Mouse (Mus musculus): ENCODE results near the gene Ergic1. TPM values are rescaled to one million over a fixed set of nuclear protein-coding genes. Genes with fewer than 3 reads are reported as not detected.

Gene Ergic1
- polyA plus RNA-seq, 1 experiment from 2014 or later = 130 TPM

GRCm38 (mm10) chr17:26544319-26544963 is 16.8 kb upstream of the Ergic1 start:
- no peak overlapping the region for H3K9ac ChIP-seq
- no peak overlapping the region for H3K27ac ChIP-seq
- no peak overlapping the region for H3K4me3 ChIP-seq
- peaks cover 15% of the 10 kb centered on the region for H3K4me1 ChIP-seq
- H3K4me2 ChIP-seq = no peak overlapping the region
- ATAC-seq (ENCODE audit: insufficient number of reproducible peaks, low FRiP score, low TSS enrichment, low read depth) = no peak
- H3K27me3 ChIP-seq = no peaks in the 10 kb centered on the region
- H3K36me3 ChIP-seq = no peaks in the 10 kb centered on the region
- H3K9me3 ChIP-seq = no peaks in the 10 kb centered on the region
- 71% methylated on average over 8 of the region's 8 CpGs for WGBS

GRCm38 (mm10) chr17:26547771-26548170 is 13.5 kb upstream of the Ergic1 start:
- Histone ChIP-seq H3K27ac (peak overlapping the region; percentile 67), H3K9me3 (no peaks in the 10 kb centered on the region), H3K4me2 (no peak overlapping the region), H3K27me3 (no peaks in the 10 kb centered on the region), H3K36me3 (no peaks in the 10 kb centered on the region), H3K4me3 (no peak overlapping the region), H3K4me1 (peaks cover 17% of the 10 kb centered on the region), H3K9ac (no peak overlapping the region)
- ATAC-seq (ENCODE audit: insufficient number of reproducible peaks, low FRiP score, low TSS enrichment, low read depth) = no peak
- WGBS = 28% methylated on average over 7 of the region's 7 CpGs

GRCm38 (mm10) chr17:26548566-26548965 is 12.7 kb upstream of the Ergic1 start:
- no peak for ATAC-seq (ENCODE audit: insufficient number of reproducible peaks, low FRiP score, low TSS enrichment, low read depth)
- Histone ChIP-seq H3K27me3 (no peaks in the 10 kb centered on the region), H3K9ac (no peak overlapping the region), H3K36me3 (no peaks in the 10 kb centered on the region), H3K9me3 (no peaks in the 10 kb centered on the region), H3K4me3 (no peak overlapping the region), H3K4me2 (no peak overlapping the region), H3K27ac (no peak overlapping the region), H3K4me1 (peaks cover 17% of the 10 kb centered on the region)
- 13% methylated on average over 4 of the region's 5 CpGs for whole genome bisulfite sequencing

- Histone ChIP-seq H3K27ac (peak overlapping the region; percentile 5; the same call in 1 of the 2 replicates), H3K9ac (no peak overlapping the region), H3K36me3 (no peaks in the 10 kb centered on the region), H3K4me1 (peaks cover 17% of the 10 kb centered on the region), H3K4me2 (no peak overlapping the region), H3K4me3 (no peak overlapping the region), H3K9me3 (no peaks in the 10 kb centered on the region), H3K27me3 (no peaks in the 10 kb centered on the region)
- no peak for ATAC-seq (ENCODE audit: insufficient number of reproducible peaks, low FRiP score, low TSS enrichment, low read depth)
- WGBS = 10% methylated on average over 12 of the region's 12 CpGs
Observed at GRCm38 (mm10) chr17:26549148-26549809, 12.0 kb upstream of the Ergic1 start.

- H3K4me3 ChIP-seq = no peak overlapping the region
- H3K4me1 ChIP-seq = peaks cover 17% of the 10 kb centered on the region
- H3K36me3 ChIP-seq = no peaks in the 10 kb centered on the region
- no peak overlapping the region for H3K4me2 ChIP-seq
- ATAC-seq (ENCODE audit: insufficient number of reproducible peaks, low FRiP score, low TSS enrichment, low read depth) = no peak
- 78% methylated on average over 6 of the region's 6 CpGs for WGBS
- no peak overlapping the region for H3K9ac ChIP-seq
- H3K27ac ChIP-seq = no peak overlapping the region
- no peaks in the 10 kb centered on the region for H3K27me3 ChIP-seq
- H3K9me3 ChIP-seq = no peaks in the 10 kb centered on the region
Observed at GRCm38 (mm10) chr17:26551104-26551503, 10.2 kb upstream of the Ergic1 start.

GRCm38 (mm10) chr17:26553033-26553432 is 8.3 kb upstream of the Ergic1 start:
- Histone ChIP-seq H3K4me2 (no peak overlapping the region), H3K9me3 (no peaks in the 10 kb centered on the region), H3K36me3 (no peaks in the 10 kb centered on the region), H3K9ac (no peak overlapping the region), H3K27me3 (no peaks in the 10 kb centered on the region), H3K4me3 (no peak overlapping the region), H3K27ac (no peak overlapping the region), H3K4me1 (peaks cover 12% of the 10 kb centered on the region)
- ATAC-seq (ENCODE audit: insufficient number of reproducible peaks, low FRiP score, low TSS enrichment, low read depth) = no peak
- 65% methylated on average over 3 of the region's 3 CpGs for WGBS

- H3K27ac ChIP-seq = peak overlapping the region; percentile 87
- ATAC-seq (ENCODE audit: insufficient number of reproducible peaks, low FRiP score, low TSS enrichment, low read depth) = no peak
- WGBS = 27% methylated on average over 9 of the region's 9 CpGs
- no peaks in the 10 kb centered on the region for H3K27me3 ChIP-seq
- peak overlapping the region; percentile 76 for H3K4me3 ChIP-seq
- H3K36me3 ChIP-seq = peaks cover 23% of the 10 kb centered on the region
- H3K4me1 ChIP-seq = peaks cover 28% of the 10 kb centered on the region
- H3K9ac ChIP-seq = peak overlapping the region; percentile 85
- peak overlapping the region; percentile 87 for H3K4me2 ChIP-seq
- H3K9me3 ChIP-seq = no peaks in the 10 kb centered on the region
Observed at GRCm38 (mm10) chr17:26560526-26561289, 581 bp upstream of the Ergic1 start.

GRCm38 (mm10) chr17:26561651-26562181 is 427 bp downstream of the Ergic1 start, which contains the start of gene Dusp1:
Gene Dusp1 (minus strand): TSS chr17:26562128.
- WGBS = 1% methylated on average over 25 of the region's 25 CpGs
- peak; percentile 40; the same call in 1 of the 2 replicates for ATAC-seq (ENCODE audit: insufficient number of reproducible peaks, low FRiP score, low TSS enrichment, low read depth)
- peaks cover 28% of the 10 kb centered on the region for H3K4me1 ChIP-seq
- H3K4me2 ChIP-seq = peak within 1 kb of the TSS; percentile 87
- peak within 1 kb of the TSS; percentile 85 for H3K9ac ChIP-seq
- H3K27ac ChIP-seq = peak within 1 kb of the TSS; percentile 87
- no peaks in the 10 kb centered on the region for H3K27me3 ChIP-seq
- H3K9me3 ChIP-seq = no peaks in the 10 kb centered on the region
- peak within 1 kb of the TSS; percentile 76 for H3K4me3 ChIP-seq
- H3K36me3 ChIP-seq = peaks cover 32% of the 10 kb centered on the region

GRCm38 (mm10) chr17:26562292-26562691 is 1.0 kb downstream of the Ergic1 start:
- H3K4me2 ChIP-seq = peak overlapping the region; percentile 87
- H3K9me3 ChIP-seq = no peaks in the 10 kb centered on the region
- no peak for ATAC-seq (ENCODE audit: insufficient number of reproducible peaks, low FRiP score, low TSS enrichment, low read depth)
- peak overlapping the region; percentile 87; the same call in 1 of the 2 replicates for H3K27ac ChIP-seq
- peak overlapping the region; percentile 76 for H3K4me3 ChIP-seq
- peak overlapping the region; percentile 85 for H3K9ac ChIP-seq
- WGBS = 70% methylated on average over 4 of the region's 4 CpGs
- H3K4me1 ChIP-seq = peaks cover 28% of the 10 kb centered on the region
- peaks cover 32% of the 10 kb centered on the region for H3K36me3 ChIP-seq
- no peaks in the 10 kb centered on the region for H3K27me3 ChIP-seq

- H3K9ac ChIP-seq = peak overlapping the region; percentile 17; the same call in 1 of the 2 replicates
- WGBS = 92% methylated on average over 6 of the region's 6 CpGs
Observed at GRCm38 (mm10) chr17:26563476-26563875, 2.2 kb downstream of the Ergic1 start.

GRCm38 (mm10) chr17:26564439-26564838 is 3.1 kb downstream of the Ergic1 start:
- H3K4me1 ChIP-seq = peaks cover 30% of the 10 kb centered on the region
- no peak overlapping the region for H3K4me3 ChIP-seq
- ATAC-seq (ENCODE audit: insufficient number of reproducible peaks, low FRiP score, low TSS enrichment, low read depth) = no peak
- H3K9me3 ChIP-seq = no peaks in the 10 kb centered on the region
- no peak overlapping the region for H3K4me2 ChIP-seq
- H3K27me3 ChIP-seq = no peaks in the 10 kb centered on the region
- no peak overlapping the region for H3K9ac ChIP-seq
- WGBS = 80% methylated on average over 9 of the region's 9 CpGs
- H3K27ac ChIP-seq = no peak overlapping the region
- H3K36me3 ChIP-seq = peaks cover 52% of the 10 kb centered on the region

More at GRCm38 (mm10) chr17:26563476-26563875, 2.2 kb downstream of the Ergic1 start:
- H3K27me3 ChIP-seq = no peaks in the 10 kb centered on the region
- H3K4me2 ChIP-seq = no peak overlapping the region
- H3K9me3 ChIP-seq = no peaks in the 10 kb centered on the region
- no peak overlapping the region for H3K27ac ChIP-seq
- ATAC-seq (ENCODE audit: insufficient number of reproducible peaks, low FRiP score, low TSS enrichment, low read depth) = no peak
- peaks cover 44% of the 10 kb centered on the region for H3K36me3 ChIP-seq
- H3K4me3 ChIP-seq = 0 out of 2 replicates have a peak overlapping the region, but pooled peaks have one; percentile 76
- H3K4me1 ChIP-seq = peaks cover 30% of the 10 kb centered on the region
